Mouse (Mus musculus) ES-E14 (cell line): ENCODE measurements around the gene Nrtn. TPM values are rescaled to one million over a fixed set of nuclear protein-coding genes. Genes with fewer than 3 reads are reported as not detected.

Experiments used
- DNase-seq: peaks from one replicate; pipeline ENCODE4 v3.0.0-alpha.2; 2013; ENCODE audit warnings: low read depth, low spot score
- H3K27ac ChIP-seq: 2 replicates; pipeline ENCODE4 v1.5.1; 2012; ENCODE audit warnings: low read depth, mild to moderate bottlenecking, low read length, moderate library complexity, mixed read lengths; ENCODE audit not compliant: poor library complexity, insufficient read depth, severe bottlenecking
- H3K36me3 ChIP-seq: 2 replicates; pipeline ENCODE4 v1.6.1; 2012; ENCODE audit warnings: mild to moderate bottlenecking, low read length, moderate library complexity, mixed read lengths; ENCODE audit not compliant: control insufficient read depth, poor library complexity, insufficient read depth, severe bottlenecking
- H3K4me1 ChIP-seq, 2 experiments: fragments of 150-350 bp in 1 of 2; sonication (generic) in 1 of 2; 2 replicates each; pipeline ENCODE4 v1.6.1; 2012; ENCODE audit warnings: low read length in 2 of 2, mild to moderate bottlenecking in 1 of 2, mixed read lengths in 1 of 2; ENCODE audit not compliant: control insufficient read depth in 2 of 2, insufficient read depth in 2 of 2, poor library complexity in 1 of 2
- H3K4me3 ChIP-seq, 2 experiments: fragments of 150-350 bp in 1 of 2; sonication (generic) in 1 of 2; 2 replicates each; pipeline ENCODE4 v1.5.1; 2012; ENCODE audit warnings: low read length in 2 of 2, low read depth in 1 of 2, mild to moderate bottlenecking in 1 of 2, mixed read lengths in 1 of 2; ENCODE audit not compliant: insufficient read depth in 1 of 2, poor library complexity in 1 of 2, severe bottlenecking in 1 of 2
- H3K9ac ChIP-seq: 2 replicates; pipeline ENCODE4 v1.6.1; 2012; ENCODE audit warnings: low read depth, mild to moderate bottlenecking, low read length, mixed read lengths; ENCODE audit not compliant: poor library complexity, insufficient read depth, severe bottlenecking
- H3K9me3 ChIP-seq: fragments of 150-350 bp; sonication (generic); 2 replicates; pipeline ENCODE4 v1.6.1; 2012; ENCODE audit warnings: low read depth, mild to moderate bottlenecking, low read length; ENCODE audit not compliant: control insufficient read depth, insufficient read depth
- CHD2 ChIP-seq: IDR thresholded peaks from 2 replicates; pipeline ENCODE4 v1.6.1; 2014; ENCODE audit warnings: mild to moderate bottlenecking, low read depth, low read length, inconsistent platforms
- HCFC1 ChIP-seq: IDR thresholded peaks from 2 replicates; pipeline ENCODE4 v1.6.1; 2012; ENCODE audit warnings: low read length, inconsistent platforms, borderline replicate concordance; ENCODE audit not compliant: insufficient read depth
- MAFK ChIP-seq: IDR thresholded peaks from 2 replicates; pipeline ENCODE4 v1.6.1; 2014; ENCODE audit warnings: mild to moderate bottlenecking, low read depth, low read length, inconsistent platforms; ENCODE audit not compliant: insufficient read depth
- ZC3H11A ChIP-seq: IDR thresholded peaks from 2 replicates; pipeline ENCODE4 v1.6.1; 2012; ENCODE audit warnings: low read depth, mild to moderate bottlenecking, inconsistent platforms, low read length, borderline replicate concordance
- ZNF384 ChIP-seq: IDR thresholded peaks from 2 replicates; pipeline ENCODE4 v1.6.1; 2012; ENCODE audit warnings: low read depth, low read length, inconsistent platforms
- in situ Hi-C, 2 experiments: fragments of 600-800 bp; cut with MboI; formaldehyde crosslinking; loops; one replicate each; pipeline ENCODE4 v1.15.1; 2025; ENCODE audit warnings: low sequenced_read_pairs in 2 of 2, inconsistent platforms in 1 of 2; ENCODE audit not compliant: unreplicated experiment in 2 of 2
- total RNA-seq: library from RNA; depleted of rRNA; stranded (reverse); fragments of 300-350 nt; gene quantifications from 2 replicates; pipeline ENCODE4 v1.2.3, GENCODE M21; 2012

Nrtn gene
- total RNA-seq, 1 experiment, result 8.4 TPM

DNA sequence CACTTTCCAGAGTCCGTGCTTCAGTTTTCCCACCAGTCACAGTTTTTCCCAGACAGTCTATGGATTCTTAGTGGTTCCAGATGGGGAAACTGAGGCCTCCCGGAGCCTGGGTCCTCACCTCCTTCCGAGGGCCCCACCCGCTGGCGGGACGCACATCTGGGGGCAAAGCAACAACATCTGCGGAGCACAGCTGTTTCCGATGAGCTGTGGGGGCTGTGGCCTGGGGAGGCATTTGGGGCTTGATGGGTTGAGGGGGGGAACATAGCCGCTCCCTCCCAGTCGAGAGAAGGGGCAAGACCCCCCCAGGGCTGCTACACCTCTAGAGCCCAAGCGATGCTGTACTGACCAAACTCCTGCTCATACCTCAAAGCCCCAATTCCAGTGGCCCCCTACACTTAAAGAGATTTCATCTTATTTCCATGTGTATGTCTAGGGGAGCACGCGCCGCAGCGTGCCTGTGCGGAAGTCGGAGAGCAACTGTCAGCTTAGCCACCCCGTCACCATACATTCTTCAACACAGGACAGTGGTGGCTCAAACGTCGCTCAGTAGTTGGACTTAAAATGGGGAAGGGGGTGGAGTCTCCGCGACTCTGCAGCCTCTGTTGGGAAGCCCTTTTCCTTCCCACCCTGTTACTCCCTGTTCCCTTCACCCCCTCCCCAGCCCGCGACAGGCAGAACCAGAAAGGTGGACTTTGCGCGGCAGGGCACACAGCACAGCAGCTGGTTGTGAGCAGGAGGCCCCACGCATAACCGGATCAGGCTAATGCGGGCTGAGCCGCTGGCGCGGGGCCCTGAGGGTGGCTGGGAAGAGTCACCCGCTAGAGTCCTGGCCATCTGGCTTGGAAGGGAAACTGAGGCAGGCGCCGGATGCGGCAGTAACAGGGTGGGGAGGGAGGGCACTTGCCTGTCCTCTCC, 2.8 kb downstream of the Nrtn start:
- H3K9me3 ChIP-seq, result no peaks in the 10 kb centered on the region
- H3K4me3 ChIP-seq, result peak overlapping the region in 1 of 2 experiments; percentile 22; a peak in 2 of 4 replicates
- no peaks in the 10 kb centered on the region for H3K36me3 ChIP-seq
- DNase-seq, result no peak
- TF ChIP-seq ZNF384 (no peak), HCFC1 (no peak), CHD2 (no peak), ZC3H11A (no peak), MAFK (no peak)
- peaks cover 0 to 32% of the 10 kb centered on the region in 2 experiments; a peak in 2 of 4 replicates for H3K4me1 ChIP-seq
- no peak overlapping the region for H3K9ac ChIP-seq
- no peak overlapping the region for H3K27ac ChIP-seq
- in situ Hi-C loops, result no loop called here

DNA sequence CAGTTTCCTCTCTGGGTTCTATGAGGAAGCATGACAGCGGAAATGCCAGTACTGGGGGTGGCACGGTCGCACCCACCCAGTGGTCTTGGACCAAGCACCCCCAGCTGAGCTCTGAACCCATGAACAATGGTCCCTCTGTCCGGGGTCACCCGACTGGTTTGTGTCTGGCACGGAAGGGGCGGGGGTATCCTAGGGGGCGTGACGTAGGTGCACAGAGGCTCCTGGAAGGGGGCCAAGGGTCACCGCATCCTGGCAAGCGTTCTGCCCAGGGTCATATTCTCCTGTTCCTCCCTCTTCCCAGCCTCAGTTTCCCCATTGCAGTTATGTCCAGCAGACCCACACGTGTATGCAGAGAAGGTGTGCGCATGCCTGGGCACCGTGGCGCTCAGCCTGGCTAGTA, 3.9 kb downstream of the Nrtn start:
- Histone ChIP-seq H3K4me3 (peak overlapping the region in 1 of 2 experiments; percentile 10; a peak in 1 of 4 replicates), H3K27ac (no peak overlapping the region), H3K9ac (no peak overlapping the region), H3K4me1 (peaks cover 0 to 31% of the 10 kb centered on the region in 2 experiments; a peak in 2 of 4 replicates), H3K36me3 (no peaks in the 10 kb centered on the region), H3K9me3 (no peaks in the 10 kb centered on the region)
- in situ Hi-C loops, result no loop called here
- no peak for DNase-seq
- TF ChIP-seq HCFC1 (no peak), CHD2 (no peak), ZNF384 (no peak), ZC3H11A (no peak), MAFK (no peak)

DNA sequence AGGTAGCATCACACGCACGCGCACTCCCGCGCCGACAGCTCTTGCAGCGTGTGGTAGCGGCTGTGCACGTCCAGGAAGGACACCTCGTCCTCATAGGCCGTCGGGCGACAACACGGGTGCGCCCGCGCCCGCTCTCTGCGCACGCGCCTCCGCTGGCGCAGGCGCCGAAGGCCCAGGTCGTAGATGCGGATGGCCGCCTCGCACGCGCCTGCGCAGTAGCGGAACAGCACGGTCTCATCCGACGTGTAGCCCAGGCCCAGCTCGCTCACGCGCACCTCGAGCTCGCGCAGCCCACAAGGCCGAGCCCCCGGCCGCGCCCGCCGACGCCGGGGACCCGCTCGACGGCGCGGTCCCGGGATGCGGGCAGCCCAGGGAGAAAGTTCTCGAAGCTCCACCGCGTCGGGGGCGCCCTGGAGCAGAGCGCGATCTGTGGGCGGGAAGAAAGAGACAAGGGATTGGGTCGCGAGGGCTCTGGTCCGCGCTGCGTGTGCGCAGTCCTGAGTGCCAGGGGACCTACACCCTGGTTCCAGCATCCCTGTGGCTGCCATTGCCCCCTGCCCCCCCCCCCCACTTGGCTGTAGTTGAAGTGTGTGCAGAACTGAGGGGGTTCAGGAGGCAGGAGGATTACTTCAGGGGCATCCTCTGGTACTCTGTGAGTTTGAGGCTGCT, 5.8 kb downstream of the Nrtn start:
- TF ChIP-seq CHD2, result no peak
- peak; percentile 17; the same call in 1 of the 2 replicates for TF ChIP-seq HCFC1
- no peaks in the 10 kb centered on the region for H3K36me3 ChIP-seq
- H3K9ac ChIP-seq, result peak overlapping the region; percentile 41
- peaks cover 0 to 29% of the 10 kb centered on the region in 2 experiments; a peak in 1 of 4 replicates for H3K4me1 ChIP-seq
- H3K27ac ChIP-seq, result no peak overlapping the region
- H3K4me3 ChIP-seq, result peak overlapping the region; percentile 23 to 50; a peak in 2 of 4 replicates
- in situ Hi-C loops, result no loop called here
- H3K9me3 ChIP-seq, result no peaks in the 10 kb centered on the region
- no peak for DNase-seq

DNA sequence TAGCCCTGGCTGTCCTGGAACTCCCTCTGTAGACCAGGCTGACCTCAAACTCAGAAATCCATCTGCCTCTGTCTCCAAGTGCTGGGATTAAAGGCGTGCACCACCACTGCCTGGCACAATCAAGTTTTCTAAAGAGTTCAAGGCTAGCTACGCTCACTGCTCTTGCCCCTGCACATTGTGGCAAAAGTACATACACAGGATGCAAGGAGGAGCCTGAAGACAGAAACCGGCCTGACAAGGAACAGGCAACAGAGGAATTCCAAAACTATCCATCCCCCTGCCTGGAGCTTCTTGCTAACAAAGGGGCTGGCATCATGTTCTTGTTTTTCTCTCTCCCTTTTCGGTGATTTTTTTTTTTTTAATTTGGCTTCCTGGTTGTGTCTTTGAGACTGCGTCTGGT, 13.2 kb downstream of the Nrtn start:
- no peak for DNase-seq
- Histone ChIP-seq H3K4me3 (no peak overlapping the region), H3K36me3 (no peaks in the 10 kb centered on the region), H3K9ac (no peak overlapping the region), H3K9me3 (no peaks in the 10 kb centered on the region), H3K27ac (no peak overlapping the region), H3K4me1 (peaks cover 0 to 3% of the 10 kb centered on the region in 2 experiments; a peak in 2 of 4 replicates)
- in situ Hi-C loops, result no loop called here
- TF ChIP-seq ZC3H11A (no peak), ZNF384 (no peak), HCFC1 (no peak), CHD2 (no peak), MAFK (no peak)
